Mouse (Mus musculus): ENCODE measurements around the gene Eif3k. TPM values are rescaled to one million over a fixed set of nuclear protein-coding genes. Genes with fewer than 3 reads are reported as not detected.
A peak's percentile ranks its signal among the peaks of the same experiment; 100 is the strongest.

The Eif3k gene
- polyA plus RNA-seq (2014; fragmentation: Nextera tagmentation; extraction: Ambion mirVana) = 458 and 497 TPM in 2 replicates

DNA sequence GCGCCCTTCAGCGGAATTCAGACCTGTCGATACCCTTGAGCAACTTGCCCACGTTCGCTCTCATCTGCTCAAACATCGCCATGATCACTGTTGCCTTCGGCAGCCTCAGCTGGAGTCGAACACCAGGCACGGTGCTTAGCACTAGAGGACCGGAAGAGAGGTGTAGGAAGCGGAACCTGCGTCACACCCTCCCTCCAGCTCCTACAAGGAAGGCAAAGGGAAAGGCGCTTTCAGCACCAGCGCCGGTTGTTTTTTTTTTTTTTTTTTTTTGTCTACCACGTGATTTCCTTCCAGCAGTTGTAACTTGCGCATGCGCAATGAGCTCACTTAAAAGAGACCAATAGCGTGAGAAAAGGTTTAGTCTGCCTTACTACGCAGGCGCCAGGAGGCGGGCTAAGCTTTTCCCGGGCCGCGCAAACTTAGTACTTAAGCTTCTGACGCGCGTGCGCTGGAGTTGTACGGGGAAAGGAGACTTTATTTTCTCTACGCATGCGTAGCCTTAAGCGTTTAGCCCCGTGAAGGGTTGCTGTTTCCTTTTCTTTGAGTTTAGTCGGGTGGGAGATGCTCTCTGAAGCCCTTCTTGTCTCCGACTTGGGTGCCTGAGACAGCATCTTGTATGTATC is at the start of gene Eif3k, which contains the start of gene Map4k1:
Gene Eif3k (minus strand): TSS at position 214 of the 623 bp plus-strand sequence.
Gene Map4k1 (plus strand): TSS at position 400 of the 623 bp plus-strand sequence.
- Histone ChIP-seq H3K27ac (ENCODE audit: low read depth, low read length) (peak within 1 kb of the TSS; percentile 73; the same call in 1 of the 2 replicates), H3K4me1 (ENCODE audit: control insufficient read depth, insufficient read depth, low read length) (peaks cover 10% of the 10 kb centered on the region; the same call in 1 of the 2 replicates), H3K9ac (ENCODE audit: low read depth, low read length) (peak within 1 kb of the TSS; percentile 88), H3K4me3 (ENCODE audit: low read length) (peak within 1 kb of the TSS; percentile 77), H3K27me3 (ENCODE audit: control insufficient read depth, insufficient read depth, low read length) (no peaks in the 10 kb centered on the region), H3K4me2 (replicated peaks; ENCODE audit: low read depth, low read length) (peak within 1 kb of the TSS; percentile 96), H3K36me3 (ENCODE audit: control insufficient read depth, insufficient read depth, low read length) (peaks cover 28% of the 10 kb centered on the region), H3K9me3 (ENCODE audit: control insufficient read depth, low read length) (no peaks in the 10 kb centered on the region)
- 0% methylated on average over 36 of the region's 36 CpGs for WGBS
- ATAC-seq (ENCODE audit: low FRiP score, low TSS enrichment) = peak; percentile 95

DNA sequence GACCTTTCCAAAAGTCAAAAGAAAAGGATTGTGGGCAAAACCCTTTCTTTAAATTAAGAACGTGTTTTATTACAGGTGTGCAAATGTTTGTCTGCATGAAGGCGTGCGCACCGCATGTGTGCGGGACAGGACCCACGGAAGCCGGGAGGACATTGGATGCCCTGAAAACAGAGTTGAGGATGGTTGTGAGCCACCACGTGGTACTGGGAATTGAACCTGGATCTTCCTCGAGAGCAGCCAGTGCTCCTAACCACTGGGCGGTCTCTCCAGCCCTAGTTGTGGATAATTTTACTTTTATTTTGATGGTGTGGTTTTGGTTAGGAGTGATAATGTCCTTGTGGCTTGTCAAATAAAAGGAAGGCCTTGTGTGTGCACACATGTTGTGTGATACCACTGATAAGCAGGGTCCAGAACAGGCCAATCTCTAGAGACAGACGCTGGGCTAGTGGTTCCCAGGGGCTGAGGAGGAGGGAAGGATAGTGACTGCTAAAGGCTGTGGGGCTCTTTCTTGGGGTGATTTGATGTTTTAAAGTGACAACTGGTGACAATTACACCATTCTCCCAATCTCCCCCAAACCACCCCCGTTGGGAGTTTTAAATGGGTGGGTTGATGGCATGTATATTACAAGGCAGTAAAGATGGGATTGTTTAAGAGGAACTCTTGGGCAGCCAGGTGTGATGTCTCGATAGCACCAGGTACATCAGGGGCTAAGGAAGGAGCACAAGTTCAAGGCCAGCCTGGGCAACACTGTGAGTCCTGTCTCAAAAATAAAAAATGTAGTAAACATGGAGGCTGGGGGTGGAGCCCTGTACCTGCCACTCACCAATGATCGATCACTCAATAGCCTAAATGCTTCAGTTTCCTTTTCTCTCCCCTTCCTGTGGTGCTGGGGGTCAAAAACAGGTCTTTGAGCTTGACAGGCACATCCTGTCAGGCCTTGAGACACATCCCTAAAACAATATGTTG is 48.3 kb upstream of the Eif3k start:
- Histone ChIP-seq H3K4me2 (replicated peaks; ENCODE audit: low read depth, low read length) (no peak overlapping the region), H3K27ac (ENCODE audit: low read depth, low read length) (no peak overlapping the region), H3K27me3 (ENCODE audit: control insufficient read depth, insufficient read depth, low read length) (no peaks in the 10 kb centered on the region), H3K9me3 (ENCODE audit: control insufficient read depth, low read length) (no peaks in the 10 kb centered on the region), H3K4me1 (ENCODE audit: control insufficient read depth, insufficient read depth, low read length) (no peaks in the 10 kb centered on the region), H3K36me3 (ENCODE audit: control insufficient read depth, insufficient read depth, low read length) (no peaks in the 10 kb centered on the region), H3K9ac (ENCODE audit: low read depth, low read length) (no peak overlapping the region), H3K4me3 (ENCODE audit: low read length) (no peak overlapping the region)
- WGBS = 87% methylated on average over 14 of the region's 14 CpGs
- ATAC-seq (ENCODE audit: low FRiP score, low TSS enrichment) = no peak

DNA sequence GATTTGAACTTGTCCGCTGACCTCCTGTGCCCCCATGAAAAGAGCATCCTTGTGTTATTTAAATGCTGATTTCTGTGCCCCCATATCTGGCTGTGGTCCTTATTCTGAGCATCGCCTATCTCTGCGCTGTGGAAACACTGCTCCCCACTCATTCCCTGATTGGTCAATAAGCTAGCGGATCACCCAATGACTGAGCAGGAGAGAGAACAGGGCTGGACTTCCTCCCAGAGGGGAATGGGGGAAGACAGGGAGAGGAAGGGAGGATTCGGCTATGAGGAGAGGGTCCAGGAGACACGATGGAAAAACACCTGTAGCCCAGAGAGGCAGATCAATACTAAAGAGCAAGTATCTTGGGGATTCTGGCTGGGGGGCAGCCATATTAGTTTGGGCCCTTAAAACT is 47.1 kb upstream of the Eif3k start:
- Histone ChIP-seq H3K27me3 (ENCODE audit: control insufficient read depth, insufficient read depth, low read length) (no peaks in the 10 kb centered on the region), H3K9ac (ENCODE audit: low read depth, low read length) (no peak overlapping the region), H3K36me3 (ENCODE audit: control insufficient read depth, insufficient read depth, low read length) (no peaks in the 10 kb centered on the region), H3K9me3 (ENCODE audit: control insufficient read depth, low read length) (no peaks in the 10 kb centered on the region), H3K4me1 (ENCODE audit: control insufficient read depth, insufficient read depth, low read length) (no peaks in the 10 kb centered on the region), H3K4me2 (replicated peaks; ENCODE audit: low read depth, low read length) (no peak overlapping the region), H3K27ac (ENCODE audit: low read depth, low read length) (no peak overlapping the region), H3K4me3 (ENCODE audit: low read length) (no peak overlapping the region)
- ATAC-seq (ENCODE audit: low FRiP score, low TSS enrichment) = no peak
- 84% methylated on average over 6 of the region's 6 CpGs for WGBS

DNA sequence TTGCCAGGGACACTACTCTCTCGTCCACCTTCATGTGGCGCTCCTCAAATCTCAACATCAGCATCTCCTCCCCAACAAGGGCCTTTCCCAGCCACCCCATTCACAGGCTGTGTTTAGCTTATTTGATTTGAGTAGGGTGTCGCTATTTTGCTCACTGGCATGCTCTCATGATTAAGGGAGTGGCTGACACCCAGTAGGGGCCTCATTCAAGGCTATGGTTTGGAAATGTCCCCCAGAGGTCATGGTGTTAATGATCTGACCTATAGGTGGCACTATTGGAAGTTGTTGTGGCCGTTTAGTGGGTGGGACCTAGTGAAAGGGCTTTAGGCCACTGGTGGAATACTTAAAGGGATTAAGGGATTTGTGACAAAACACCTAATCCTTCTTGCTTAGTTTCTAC is 45.1 kb upstream of the Eif3k start:
- WGBS = 74% methylated on average over 4 of the region's 4 CpGs
- H3K27me3 ChIP-seq (ENCODE audit: control insufficient read depth, insufficient read depth, low read length) = no peaks in the 10 kb centered on the region
- no peaks in the 10 kb centered on the region for H3K4me1 ChIP-seq (ENCODE audit: control insufficient read depth, insufficient read depth, low read length)

DNA sequence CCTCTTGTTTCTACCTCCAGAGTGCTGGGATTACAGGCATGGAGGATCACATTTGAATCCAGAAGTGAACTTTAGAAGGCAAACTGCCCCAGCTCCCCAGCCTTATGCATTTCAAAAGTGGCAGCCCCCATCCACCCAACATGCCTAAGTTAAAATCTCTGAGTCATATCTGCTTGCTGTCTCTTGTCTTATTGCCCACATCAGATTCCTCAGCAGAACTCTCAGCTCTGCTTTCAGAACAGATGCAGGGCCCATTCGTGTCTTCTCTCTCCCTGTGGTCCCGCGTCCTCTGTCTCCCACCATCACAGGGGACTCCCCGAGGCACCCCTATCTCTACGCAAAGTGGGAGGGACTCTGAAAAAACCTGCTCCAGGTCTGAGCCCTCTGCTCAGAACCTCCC is 44.5 kb upstream of the Eif3k start:
- H3K4me1 ChIP-seq (ENCODE audit: control insufficient read depth, insufficient read depth, low read length) = no peaks in the 10 kb centered on the region
- H3K4me2 ChIP-seq (replicated peaks; ENCODE audit: low read depth, low read length) = no peak overlapping the region
- ATAC-seq (ENCODE audit: low FRiP score, low TSS enrichment) = no peak
- H3K27ac ChIP-seq (ENCODE audit: low read depth, low read length) = no peak overlapping the region
- no peaks in the 10 kb centered on the region for H3K27me3 ChIP-seq (ENCODE audit: control insufficient read depth, insufficient read depth, low read length)
- H3K36me3 ChIP-seq (ENCODE audit: control insufficient read depth, insufficient read depth, low read length) = no peaks in the 10 kb centered on the region
- H3K4me3 ChIP-seq (ENCODE audit: low read length) = no peak overlapping the region
- H3K9ac ChIP-seq (ENCODE audit: low read depth, low read length) = no peak overlapping the region
- no peaks in the 10 kb centered on the region for H3K9me3 ChIP-seq (ENCODE audit: control insufficient read depth, low read length)
- 94% methylated on average over 5 of the region's 5 CpGs for WGBS

More for the DNA sequence above, 45.1 kb upstream of the Eif3k start:
- ATAC-seq (ENCODE audit: low FRiP score, low TSS enrichment) = no peak
- Histone ChIP-seq H3K9me3 (ENCODE audit: control insufficient read depth, low read length) (no peaks in the 10 kb centered on the region), H3K9ac (ENCODE audit: low read depth, low read length) (no peak overlapping the region), H3K4me3 (ENCODE audit: low read length) (no peak overlapping the region), H3K4me2 (replicated peaks; ENCODE audit: low read depth, low read length) (no peak overlapping the region), H3K27ac (ENCODE audit: low read depth, low read length) (no peak overlapping the region), H3K36me3 (ENCODE audit: control insufficient read depth, insufficient read depth, low read length) (no peaks in the 10 kb centered on the region)

DNA sequence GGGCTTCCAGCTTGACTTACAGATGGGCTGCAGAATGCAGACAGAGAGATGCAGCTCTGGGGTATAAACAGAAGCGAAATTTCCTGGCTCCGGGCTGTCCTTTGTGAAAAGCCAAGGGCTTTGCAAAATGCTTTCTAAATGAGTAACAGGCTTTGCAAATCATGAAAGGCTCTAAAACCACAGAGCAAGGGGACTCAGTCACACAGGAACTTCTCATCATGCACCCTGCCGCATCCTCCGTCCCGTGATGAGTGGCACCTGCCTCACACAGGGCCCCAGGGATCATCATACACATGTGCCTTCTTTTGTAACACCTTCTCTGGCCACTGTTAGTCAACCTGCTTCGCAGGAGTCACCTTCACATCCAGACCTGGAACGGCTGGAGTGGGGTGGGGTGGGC is 43.9 kb upstream of the Eif3k start:
- H3K4me2 ChIP-seq (replicated peaks; ENCODE audit: low read depth, low read length) = no peak overlapping the region
- WGBS = 83% methylated on average over 7 of the region's 7 CpGs
- H3K9ac ChIP-seq (ENCODE audit: low read depth, low read length) = no peak overlapping the region
- no peaks in the 10 kb centered on the region for H3K27me3 ChIP-seq (ENCODE audit: control insufficient read depth, insufficient read depth, low read length)
- ATAC-seq (ENCODE audit: low FRiP score, low TSS enrichment) = no peak
- no peaks in the 10 kb centered on the region for H3K9me3 ChIP-seq (ENCODE audit: control insufficient read depth, low read length)
- H3K4me3 ChIP-seq (ENCODE audit: low read length) = no peak overlapping the region
- no peak overlapping the region for H3K27ac ChIP-seq (ENCODE audit: low read depth, low read length)
- no peaks in the 10 kb centered on the region for H3K36me3 ChIP-seq (ENCODE audit: control insufficient read depth, insufficient read depth, low read length)
- H3K4me1 ChIP-seq (ENCODE audit: control insufficient read depth, insufficient read depth, low read length) = no peaks in the 10 kb centered on the region

DNA sequence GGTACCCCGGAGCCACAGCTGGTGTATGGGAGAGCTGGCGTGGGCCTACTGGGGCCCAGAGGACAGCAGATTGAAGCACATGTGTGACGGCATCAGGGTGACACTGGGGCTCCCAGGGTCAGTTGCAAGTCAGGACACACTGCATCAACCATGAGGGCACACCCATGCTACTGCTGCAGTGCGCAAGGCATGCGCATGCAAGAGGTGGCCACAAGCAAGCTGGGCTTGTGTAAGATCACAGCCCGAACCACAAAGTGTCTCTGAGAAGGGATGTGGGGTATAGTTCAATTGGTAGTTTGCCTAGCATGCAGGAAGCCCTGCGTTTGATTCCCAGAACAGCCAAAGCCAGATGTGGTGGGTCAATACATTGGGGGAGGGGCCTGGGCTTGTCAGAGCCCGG is 41.9 kb upstream of the Eif3k start:
- Histone ChIP-seq H3K4me1 (ENCODE audit: control insufficient read depth, insufficient read depth, low read length) (peaks cover 5% of the 10 kb centered on the region; the same call in 1 of the 2 replicates), H3K9me3 (ENCODE audit: control insufficient read depth, low read length) (no peaks in the 10 kb centered on the region), H3K4me2 (replicated peaks; ENCODE audit: low read depth, low read length) (no peak overlapping the region), H3K4me3 (ENCODE audit: low read length) (no peak overlapping the region), H3K27ac (ENCODE audit: low read depth, low read length) (no peak overlapping the region), H3K9ac (ENCODE audit: low read depth, low read length) (no peak overlapping the region), H3K27me3 (ENCODE audit: control insufficient read depth, insufficient read depth, low read length) (peaks cover 17% of the 10 kb centered on the region), H3K36me3 (ENCODE audit: control insufficient read depth, insufficient read depth, low read length) (no peaks in the 10 kb centered on the region)
- 89% methylated on average over 8 of the region's 8 CpGs for WGBS
- no peak for ATAC-seq (ENCODE audit: low FRiP score, low TSS enrichment)

DNA sequence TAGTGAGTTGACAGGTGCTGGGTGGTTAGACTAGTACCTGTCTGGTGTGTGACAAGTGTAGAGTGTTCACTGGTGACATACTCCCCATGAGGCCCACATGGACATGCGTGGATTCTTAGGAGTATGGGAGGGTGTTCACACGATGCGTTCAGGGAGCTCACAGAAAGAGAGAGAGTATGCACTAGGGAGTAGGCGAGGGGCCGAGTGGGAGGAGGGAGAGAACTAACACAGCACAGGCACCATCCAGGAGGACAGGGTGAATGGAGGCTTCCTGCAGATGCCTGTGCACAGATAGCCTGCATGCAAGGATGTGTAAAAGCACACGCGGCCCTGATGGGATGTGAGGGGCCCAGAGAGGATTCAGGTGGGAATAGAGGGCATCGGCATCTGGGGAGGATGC is 40.8 kb upstream of the Eif3k start:
- Histone ChIP-seq H3K4me1 (ENCODE audit: control insufficient read depth, insufficient read depth, low read length) (peaks cover 5% of the 10 kb centered on the region; the same call in 1 of the 2 replicates), H3K27me3 (ENCODE audit: control insufficient read depth, insufficient read depth, low read length) (peaks cover 27% of the 10 kb centered on the region), H3K4me2 (replicated peaks; ENCODE audit: low read depth, low read length) (no peak overlapping the region), H3K36me3 (ENCODE audit: control insufficient read depth, insufficient read depth, low read length) (no peaks in the 10 kb centered on the region), H3K27ac (ENCODE audit: low read depth, low read length) (no peak overlapping the region), H3K4me3 (ENCODE audit: low read length) (no peak overlapping the region), H3K9me3 (ENCODE audit: control insufficient read depth, low read length) (no peaks in the 10 kb centered on the region), H3K9ac (ENCODE audit: low read depth, low read length) (no peak overlapping the region)
- no peak for ATAC-seq (ENCODE audit: low FRiP score, low TSS enrichment)
- WGBS = 90% methylated on average over 8 of the region's 8 CpGs

Data from kidney, embryonic 14.5 days (tissue).